Mouse (Mus musculus) heart, adult 2 months (tissue): ENCODE measurements around the gene Hdac1.

Experiments used
- CTCF ChIP-seq: fragments of 200-600 bp; IDR thresholded peaks from 2 replicates; pipeline ENCODE4 v1.8.1; 2022; ENCODE audit warnings: antibody characterized with exemption, mild to moderate bottlenecking, moderate library complexity
- EP300 ChIP-seq: fragments of 200-500 bp; IDR thresholded peaks from 2 replicates; pipeline ENCODE4 v1.6.1; 2011; ENCODE audit warnings: low read depth, low read length, control low read depth; ENCODE audit not compliant: insufficient read depth
- POLR2A ChIP-seq: fragments of 200-500 bp; IDR thresholded peaks from 2 replicates; pipeline ENCODE4 v1.6.1; 2011; ENCODE audit warnings: mild to moderate bottlenecking, low read depth, low read length, control low read depth; ENCODE audit not compliant: insufficient read depth

GRCm38 (mm10) chr4:129578466-129578865, 36.0 kb upstream of the Hdac1 start, which contains the start of gene Fam167b:
- no peak for TF ChIP-seq POLR2A
- TF ChIP-seq CTCF: no peak
- 0 out of 2 replicates have a peak, but pooled peaks have one; percentile 14 for TF ChIP-seq EP300
